ENCODE assay signal across 8 mouse cellular contexts in the genomic region with DNA sequence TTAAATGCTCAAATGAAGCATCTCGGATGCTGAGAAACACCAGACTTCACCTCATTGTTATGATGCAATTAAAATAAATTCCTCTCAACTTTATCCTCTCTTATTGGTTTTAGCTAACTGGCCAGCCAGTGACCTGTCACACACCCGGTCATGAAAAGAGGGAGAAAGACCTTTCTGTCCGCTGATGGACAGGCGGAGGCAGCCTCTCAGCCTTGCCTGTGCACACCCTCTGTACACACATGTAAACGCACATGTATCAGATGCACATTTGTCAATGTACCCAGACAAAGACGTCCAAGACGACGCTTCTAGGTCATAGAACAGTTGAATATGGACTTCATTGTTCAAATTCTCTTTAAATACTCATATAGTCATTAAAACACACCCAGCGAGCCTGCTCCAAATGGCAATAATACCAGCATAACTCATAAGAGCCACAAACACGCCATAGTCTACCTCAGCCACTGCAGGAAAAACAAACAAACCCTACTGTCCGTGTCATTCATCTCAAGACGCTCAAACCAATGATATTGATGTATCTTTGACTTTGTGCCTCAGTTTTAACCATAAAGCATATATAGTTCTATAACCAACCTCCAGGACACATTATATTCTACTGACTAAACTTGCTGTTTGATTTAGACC. TPM values are rescaled to one million over a fixed set of nuclear protein-coding genes. Genes with fewer than 3 reads are reported as not detected.
A peak's percentile ranks its signal among the peaks of the same experiment; 100 is the strongest.
DNase-seq lines count a peak whose midpoint lies in the region; ATAC-seq and TF ChIP-seq lines count a peak whose summit lies in the region.

No protein-coding gene starts in this region.

- peak; percentile 37 for DNase-seq in lung, postnatal 0 days (ENCODE audit: low spot score)
- no peak for DNase-seq in lung, adult 18-20 months
- DNase-seq in limb, embryonic 11.5 days (ENCODE audit: low spot score), result peak; percentile 45
- peak; percentile 44 for DNase-seq in retina, embryonic 14.5 days (ENCODE audit: low spot score)
- no peak for DNase-seq in urinary bladder, postnatal 25 days (ENCODE audit: low spot score)
- no peak for DNase-seq in spleen, postnatal 14 days (ENCODE audit: low spot score in 2 of 2)
- no peak for DNase-seq in frontal cortex, postnatal 14 days (ENCODE audit: low spot score in 2 of 2)

- no peaks in the 10 kb centered on the region for H3K27me3 ChIP-seq in lung, postnatal 0 days (replicated peaks; ENCODE audit: insufficient read depth, low read length)
- H3K27me3 ChIP-seq in heart, embryonic 16.5 days (ENCODE audit: control insufficient read depth, insufficient read depth, low read length), result peaks cover 39% of the 10 kb centered on the region
- H3K27me3 ChIP-seq in limb, embryonic 11.5 days (ENCODE audit: control insufficient read depth, insufficient read depth, low read length), result peaks cover 8% of the 10 kb centered on the region

- H3K9ac ChIP-seq in lung, postnatal 0 days (replicated peaks; ENCODE audit: low read depth), result peak overlapping the region; percentile 49; the same call in 1 of the 2 replicates
- H3K9ac ChIP-seq in heart, embryonic 16.5 days (ENCODE audit: low read length), result peak overlapping the region; percentile 41; the same call in 1 of the 2 replicates
- no peak overlapping the region for H3K9ac ChIP-seq in limb, embryonic 11.5 days (ENCODE audit: low read length)

- peak overlapping the region; percentile 88 for H3K4me3 ChIP-seq in lung, postnatal 0 days (ENCODE audit: low read depth, low read length)
- H3K4me3 ChIP-seq in heart, embryonic 16.5 days (ENCODE audit: low read length), result peak overlapping the region; percentile 65
- H3K4me3 ChIP-seq in limb, embryonic 11.5 days (ENCODE audit: low read depth, low read length), result peak overlapping the region; percentile 76

- ATAC-seq in lung, postnatal 0 days, result no peak
- ATAC-seq in heart, embryonic 16.5 days (replicated peaks; ENCODE audit: extremely low read depth, insufficient read depth, low FRiP score), result no peak
- ATAC-seq in limb, embryonic 11.5 days (ENCODE audit: insufficient number of reproducible peaks, low FRiP score, low TSS enrichment, low read depth), result no peak

- TF ChIP-seq EP300 in lung, postnatal 0 days (IDR thresholded peaks at IDR 0.05), result no peak

- no peaks in the 10 kb centered on the region for H3K9me3 ChIP-seq in lung, postnatal 0 days (ENCODE audit: low read length)
- H3K9me3 ChIP-seq in heart, embryonic 16.5 days (replicated peaks; ENCODE audit: control insufficient read depth, low read length), result no peaks in the 10 kb centered on the region
- no peaks in the 10 kb centered on the region for H3K9me3 ChIP-seq in limb, embryonic 11.5 days (ENCODE audit: control insufficient read depth, low read length)

- H3K4me1 ChIP-seq in lung, postnatal 0 days (ENCODE audit: insufficient read depth, low read depth, low read length), result no peaks in the 10 kb centered on the region
- H3K4me1 ChIP-seq in heart, embryonic 16.5 days (ENCODE audit: control insufficient read depth, insufficient read depth, low read length), result no peaks in the 10 kb centered on the region
- H3K4me1 ChIP-seq in limb, embryonic 11.5 days (ENCODE audit: control insufficient read depth, insufficient read depth, low read length), result peaks cover 5% of the 10 kb centered on the region; the same call in 1 of the 2 replicates

- 0 out of 2 replicates have a peak overlapping the region, but pooled peaks have one; percentile 79 for H3K27ac ChIP-seq in lung, postnatal 0 days (ENCODE audit: low read length)
- H3K27ac ChIP-seq in heart, embryonic 16.5 days (ENCODE audit: low read length), result no peak overlapping the region
- H3K27ac ChIP-seq in limb, embryonic 11.5 days (replicated peaks; ENCODE audit: low read depth, low read length), result no peak overlapping the region

- 0 out of 2 replicates have a peak, but pooled peaks cover 2% of the 10 kb centered on the region for H3K36me3 ChIP-seq in lung, postnatal 0 days (ENCODE audit: insufficient read depth, low read length)
- H3K36me3 ChIP-seq in heart, embryonic 16.5 days (ENCODE audit: control insufficient read depth, insufficient read depth), result no peaks in the 10 kb centered on the region
- H3K36me3 ChIP-seq in limb, embryonic 11.5 days (ENCODE audit: control insufficient read depth, insufficient read depth, low read length), result no peaks in the 10 kb centered on the region

- H3K4me2 ChIP-seq in lung, postnatal 0 days (replicated peaks; ENCODE audit: low read depth, low read length), result peak overlapping the region; percentile 89
- H3K4me2 ChIP-seq in heart, embryonic 16.5 days (ENCODE audit: low read depth, low read length), result peak overlapping the region; percentile 88
- peak overlapping the region; percentile 92; the same call in 1 of the 2 replicates for H3K4me2 ChIP-seq in limb, embryonic 11.5 days (ENCODE audit: low read depth, severe bottlenecking)

- TF ChIP-seq CTCF in lung, postnatal 0 days (IDR thresholded peaks at IDR 0.05), result no peak

- 31% methylated on average over 12 of the region's 12 CpGs for WGBS in lung, postnatal 0 days
- WGBS in heart, embryonic 16.5 days, result 14% methylated on average over 12 of the region's 12 CpGs
- WGBS in limb, embryonic 11.5 days, result 2% methylated on average over 12 of the region's 12 CpGs

RNA-seq across cellular contexts. Expression of gene Nr2f2, which starts 3.9 kb away (rescaled TPM):
- polyA plus RNA-seq in lung, postnatal 0 days (2015; fragmentation: Nextera tagmentation; extraction: Ambion mirVana), result 72.7 and 89.1 TPM in 2 replicates
- polyA plus RNA-seq in heart, embryonic 16.5 days (2015; fragmentation: Nextera tagmentation; extraction: Ambion mirVana), result 15.4 and 20.0 TPM in 2 replicates
- 71.4 and 79.5 TPM in 2 replicates for polyA plus RNA-seq in limb, embryonic 11.5 days (2014; fragmentation: Nextera tagmentation; extraction: Ambion mirVana)

Comparison
In these comparisons a context has a peak if more than half of its experiments do, and no peak if none do; other contexts are left out.
1. DNase-seq: peak in lung, postnatal 0 days (single experiment), limb, embryonic 11.5 days (single experiment) and retina, embryonic 14.5 days (single experiment); none in lung, adult 18-20 months (0 of 2), urinary bladder, postnatal 25 days (single experiment), spleen, postnatal 14 days (0 of 2) and frontal cortex, postnatal 14 days (0 of 2).
2. Peak in every context shown above with its lines, with median percentiles within 50 percentile points of each other: H3K4me2 ChIP-seq and H3K4me3 ChIP-seq.